Mouse (Mus musculus) forebrain, embryonic 15.5 days (tissue): Measurements from ENCODE around the gene Nelfb. TPM values are rescaled to one million over a fixed set of nuclear protein-coding genes. Genes with fewer than 3 reads are reported as not detected.
A peak's percentile ranks its signal among the peaks of the same experiment; 100 is the strongest.

Source experiments
- ATAC-seq: fragments of 200-750 bp; cut with Nextera tagmentation; replicated peaks from 2 replicates; pipeline ENCODE4 v1.8.0; 2017; ENCODE audit warnings: mild to moderate bottlenecking, moderate TSS enrichment, moderate library complexity
- H3K27ac ChIP-seq: fragments of 300-500 bp; sonication (generic); replicated peaks from 2 replicates; pipeline ENCODE4 v1.5.1; 2015; ENCODE audit warnings: mild to moderate bottlenecking, inconsistent platforms
- H3K27me3 ChIP-seq: fragments of 300-500 bp; sonication (generic); 2 replicates; pipeline ENCODE4 v1.6.1; 2015; ENCODE audit warnings: inconsistent platforms
- H3K36me3 ChIP-seq: fragments of 300-500 bp; sonication (generic); 2 replicates; pipeline ENCODE4 v1.6.1; 2015; ENCODE audit warnings: mild to moderate bottlenecking, inconsistent platforms
- H3K4me1 ChIP-seq: fragments of 300-500 bp; sonication (generic); 2 replicates; pipeline ENCODE4 v1.6.1; 2015; ENCODE audit warnings: inconsistent platforms
- H3K4me2 ChIP-seq: fragments of 300-500 bp; sonication (generic); replicated peaks from 2 replicates; pipeline ENCODE4 v1.6.1; 2015; ENCODE audit warnings: mild to moderate bottlenecking, inconsistent platforms
- H3K4me3 ChIP-seq: fragments of 300-500 bp; sonication (generic); 2 replicates; pipeline ENCODE4 v1.5.1; 2015; ENCODE audit warnings: mild to moderate bottlenecking, inconsistent platforms
- H3K9ac ChIP-seq: fragments of 300-500 bp; sonication (generic); replicated peaks from 2 replicates; pipeline ENCODE4 v1.6.1; 2015; ENCODE audit warnings: mild to moderate bottlenecking, inconsistent platforms
- H3K9me3 ChIP-seq: fragments of 300-500 bp; sonication (generic); 2 replicates; pipeline ENCODE4 v1.6.1; 2016; ENCODE audit warnings: inconsistent platforms
- WGBS: fragments of 180-500 bp; shearing (Covaris S2); methylation state at CpG from one replicate; pipeline ENCODE4 v1.1.7; 2015; ENCODE audit warnings: mixed read lengths; 5-methylcytosine and 5-hydroxymethylcytosine counted together
- polyA plus RNA-seq: library from polyadenylated mRNA; unstranded; fragments of >200 nt; fragmentation: Nextera tagmentation; extraction: Ambion mirVana; gene quantifications from 2 replicates; pipeline ENCODE4 v1.2.1, GENCODE M21; 2015

Gene Nelfb
- polyA plus RNA-seq, 1 experiment from 2014 or later: 102 TPM

DNA sequence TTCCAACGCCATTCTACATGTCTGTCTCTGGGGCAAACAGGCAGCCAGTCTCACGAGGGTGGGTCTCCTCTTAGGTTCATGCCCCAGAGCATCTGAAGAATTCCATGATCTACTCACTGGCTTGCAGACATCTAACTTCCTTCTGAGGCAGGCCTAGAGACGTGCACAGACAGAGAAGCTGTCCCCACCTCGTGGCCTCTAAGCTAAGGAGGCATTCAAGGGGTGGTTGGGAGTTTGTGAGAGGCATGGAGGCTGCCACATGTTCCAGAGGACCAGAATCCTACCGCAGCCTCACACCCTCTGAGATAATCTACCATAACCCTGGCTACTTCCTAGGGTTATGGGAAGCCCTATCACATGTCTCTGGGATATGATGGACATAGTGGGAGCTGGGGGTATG lies 17.3 kb downstream of the Nelfb start:
- no peak for ATAC-seq
- H3K4me2 ChIP-seq: no peak overlapping the region
- H3K9ac ChIP-seq: no peak overlapping the region
- WGBS: 84% methylated on average over 5 of the region's 5 CpGs
- H3K27ac ChIP-seq: no peak overlapping the region
- peaks cover 29% of the 10 kb centered on the region for H3K27me3 ChIP-seq
- no peak overlapping the region for H3K4me3 ChIP-seq
- H3K36me3 ChIP-seq: peaks cover 2% of the 10 kb centered on the region; the same call in 1 of the 2 replicates
- 0 out of 2 replicates have a peak, but pooled peaks cover 3% of the 10 kb centered on the region for H3K4me1 ChIP-seq
- no peaks in the 10 kb centered on the region for H3K9me3 ChIP-seq

DNA sequence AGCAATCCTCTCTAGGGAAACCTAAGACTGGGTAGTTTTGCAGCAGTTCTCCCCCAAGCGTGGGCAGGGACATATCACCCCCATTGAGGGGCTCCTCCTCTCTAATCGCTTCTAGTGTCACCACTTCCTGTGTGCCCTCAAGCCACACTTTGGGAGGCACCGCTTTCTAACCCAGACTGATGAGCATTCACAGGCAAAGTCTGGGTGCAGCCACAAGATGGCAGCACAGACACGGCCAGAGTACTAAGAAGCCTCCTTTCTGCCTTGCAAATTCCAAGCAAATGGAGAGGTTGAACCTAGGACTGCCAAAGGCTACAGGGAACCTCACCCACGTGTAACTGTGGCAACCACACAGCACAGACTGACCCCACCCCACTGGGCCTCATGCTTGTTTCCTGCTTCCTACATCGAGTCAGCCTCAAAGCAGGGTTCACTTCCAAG lies 17.9 kb downstream of the Nelfb start:
- Histone ChIP-seq H3K4me2 (no peak overlapping the region), H3K36me3 (no peaks in the 10 kb centered on the region; the same call in 1 of the 2 replicates), H3K27me3 (peaks cover 29% of the 10 kb centered on the region), H3K9ac (no peak overlapping the region), H3K4me3 (no peak overlapping the region), H3K9me3 (no peaks in the 10 kb centered on the region), H3K4me1 (0 out of 2 replicates have a peak, but pooled peaks cover 3% of the 10 kb centered on the region), H3K27ac (no peak overlapping the region)
- 6% methylated on average over 6 of the region's 6 CpGs for WGBS
- ATAC-seq: peak; percentile 85

DNA sequence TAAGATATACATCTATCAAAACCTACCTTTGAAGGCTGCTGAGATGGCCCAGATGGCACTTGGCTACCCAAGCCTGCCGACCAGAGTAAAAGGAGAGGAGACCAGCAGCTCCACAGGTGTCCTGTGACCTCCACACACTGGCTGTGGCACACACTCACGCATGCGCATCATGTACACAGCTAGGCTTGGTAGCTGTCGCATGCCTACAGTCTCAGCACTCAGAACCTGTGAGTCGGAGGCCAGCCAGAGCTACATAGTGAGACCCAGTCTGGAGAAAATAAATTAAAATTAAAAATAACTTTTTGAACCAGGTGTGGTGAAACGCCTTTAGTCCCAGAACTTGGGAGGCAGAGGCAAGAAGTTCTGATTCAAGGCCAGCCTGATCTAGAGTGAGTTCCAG lies 23.4 kb downstream of the Nelfb start:
- no peak for ATAC-seq
- Histone ChIP-seq H3K4me1 (peaks cover 39% of the 10 kb centered on the region), H3K9ac (no peak overlapping the region), H3K27me3 (no peaks in the 10 kb centered on the region), H3K36me3 (no peaks in the 10 kb centered on the region), H3K27ac (no peak overlapping the region), H3K4me3 (no peak overlapping the region), H3K9me3 (no peaks in the 10 kb centered on the region), H3K4me2 (no peak overlapping the region)
- WGBS: 86% methylated on average over 6 of the region's 6 CpGs

GRCm38 (mm10) chr2:25186575-25186930 lies 24.7 kb downstream of the Nelfb start:
- WGBS: 29% methylated on average over 5 of the region's 5 CpGs
- peak overlapping the region; percentile 71; the same call in 1 of the 2 replicates for H3K9ac ChIP-seq
- peaks cover 50% of the 10 kb centered on the region for H3K4me1 ChIP-seq
- no peaks in the 10 kb centered on the region for H3K27me3 ChIP-seq
- H3K9me3 ChIP-seq: no peaks in the 10 kb centered on the region
- peak overlapping the region; percentile 53 for H3K4me3 ChIP-seq
- peak overlapping the region; percentile 73 for H3K4me2 ChIP-seq
- no peaks in the 10 kb centered on the region for H3K36me3 ChIP-seq
- peak overlapping the region; percentile 95 for H3K27ac ChIP-seq
- ATAC-seq: no peak; the same call in 1 of the 2 replicates

DNA sequence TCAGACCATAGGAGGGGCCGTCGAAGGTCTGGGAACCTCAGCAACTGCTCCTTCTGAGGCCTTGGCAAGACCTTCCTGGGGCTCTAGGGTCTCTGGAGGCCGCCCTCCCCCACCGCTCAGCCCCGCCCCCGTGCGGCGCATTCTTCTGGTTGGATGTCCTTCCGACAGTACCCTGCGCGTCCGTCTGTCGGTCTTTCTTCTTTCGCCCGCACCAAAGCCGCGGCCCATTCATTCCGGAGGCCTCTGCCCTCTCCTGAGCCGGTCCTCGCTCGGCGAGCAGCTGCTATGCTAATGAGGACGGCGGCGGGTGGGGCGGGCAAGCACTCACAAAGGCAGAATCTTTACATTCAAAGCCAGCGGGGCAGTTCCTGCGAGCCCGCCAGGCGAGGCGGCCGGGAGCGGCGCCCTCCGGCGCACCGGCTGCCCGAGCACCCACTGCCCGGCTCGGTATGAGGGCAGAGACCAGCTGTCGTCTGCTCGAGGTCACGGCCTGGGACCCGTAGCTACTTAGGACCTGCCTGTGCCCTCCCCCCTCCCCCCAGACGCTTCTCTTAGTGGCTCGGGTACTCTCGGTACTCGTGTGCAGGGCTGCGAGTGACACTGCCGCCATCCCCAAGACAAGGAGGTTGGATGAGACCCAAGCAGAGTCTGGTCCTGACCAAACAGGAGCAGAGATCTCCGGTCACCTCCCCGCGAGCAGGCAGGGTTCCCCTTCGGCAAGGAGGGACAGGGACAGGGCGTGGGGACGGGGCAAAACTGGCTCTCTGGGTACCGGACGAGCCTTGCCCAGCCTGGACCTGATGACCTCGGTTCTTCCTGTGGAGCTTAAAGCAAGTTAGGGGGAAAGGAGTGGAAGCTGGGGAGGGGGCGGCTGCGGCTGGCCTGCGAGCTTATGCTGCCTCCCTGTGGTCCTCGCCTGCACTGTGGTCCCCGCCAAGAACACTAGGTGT lies 25.4 kb downstream of the Nelfb start:
- Histone ChIP-seq H3K4me3 (peak overlapping the region; percentile 53), H3K9ac (peak overlapping the region; percentile 71), H3K4me1 (peaks cover 57% of the 10 kb centered on the region), H3K36me3 (no peaks in the 10 kb centered on the region), H3K27ac (peak overlapping the region; percentile 95), H3K27me3 (no peaks in the 10 kb centered on the region), H3K4me2 (peak overlapping the region; percentile 73), H3K9me3 (no peaks in the 10 kb centered on the region)
- ATAC-seq: peak; percentile 75
- WGBS: under 1% methylated on average over 64 of the region's 64 CpGs

DNA sequence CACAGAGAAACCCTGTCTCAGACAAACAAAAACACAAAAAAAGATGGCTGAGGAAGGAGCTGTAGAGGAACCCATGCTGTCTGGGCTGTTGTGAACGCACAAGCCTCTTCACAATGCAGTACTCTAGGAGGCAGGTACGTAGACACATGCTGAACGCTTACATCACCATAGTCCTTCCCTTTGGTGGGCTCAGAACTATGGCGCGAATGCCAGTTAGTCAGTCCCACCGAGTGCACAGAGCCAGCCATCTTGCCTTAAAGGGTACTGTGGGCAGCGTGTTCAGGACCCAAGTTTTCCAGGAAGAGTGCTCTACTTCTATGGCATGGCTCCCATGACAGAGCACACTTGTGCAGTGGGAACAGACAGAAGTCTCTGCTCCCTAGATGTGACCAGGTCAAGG lies 26.8 kb downstream of the Nelfb start:
- Histone ChIP-seq H3K4me2 (no peak overlapping the region), H3K36me3 (no peaks in the 10 kb centered on the region), H3K4me1 (peaks cover 66% of the 10 kb centered on the region), H3K4me3 (no peak overlapping the region), H3K27me3 (no peaks in the 10 kb centered on the region), H3K9ac (no peak overlapping the region), H3K9me3 (no peaks in the 10 kb centered on the region), H3K27ac (peak overlapping the region; percentile 95; the same call in 1 of the 2 replicates)
- 93% methylated on average over 7 of the region's 7 CpGs for WGBS
- ATAC-seq: no peak

- H3K9ac ChIP-seq: no peak overlapping the region
- H3K4me1 ChIP-seq: peaks cover 75% of the 10 kb centered on the region
- 28% methylated on average over 2 of the region's 2 CpGs for WGBS
Observed at GRCm38 (mm10) chr2:25183336-25183735, 28.0 kb downstream of the Nelfb start.

DNA sequence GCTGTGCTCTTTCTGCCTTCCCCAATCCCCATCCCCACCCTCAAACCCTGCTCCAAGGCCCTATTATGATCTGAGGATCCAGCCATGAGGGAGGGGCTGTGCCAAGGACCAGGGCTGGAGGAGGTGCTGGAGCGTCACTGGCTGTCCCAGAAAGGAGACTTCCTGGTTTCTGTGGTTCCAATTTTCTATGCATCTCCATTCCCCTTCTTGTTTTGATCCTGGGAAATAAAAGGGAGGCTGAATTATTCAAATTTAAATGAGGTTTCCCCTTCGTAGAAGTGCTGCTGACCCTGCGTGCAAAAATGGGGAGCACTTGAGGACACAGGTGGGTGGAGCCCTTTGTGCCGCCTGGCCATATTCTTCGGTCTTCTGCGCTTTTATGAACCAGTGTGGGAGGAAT lies 28.6 kb downstream of the Nelfb start:
- H3K4me2 ChIP-seq: peak overlapping the region; percentile 83
- peaks cover 82% of the 10 kb centered on the region for H3K4me1 ChIP-seq
- peak overlapping the region; percentile 88 for H3K27ac ChIP-seq
- no peak for ATAC-seq
- no peaks in the 10 kb centered on the region for H3K27me3 ChIP-seq
- no peak overlapping the region for H3K9ac ChIP-seq
- peak overlapping the region; percentile 73 for H3K4me3 ChIP-seq
- no peaks in the 10 kb centered on the region for H3K36me3 ChIP-seq
- H3K9me3 ChIP-seq: no peaks in the 10 kb centered on the region
- WGBS: 3% methylated on average over 6 of the region's 6 CpGs

More at GRCm38 (mm10) chr2:25183336-25183735, 28.0 kb downstream of the Nelfb start:
- ATAC-seq: no peak
- peak overlapping the region; percentile 73 for H3K4me3 ChIP-seq
- H3K27ac ChIP-seq: 0 out of 2 replicates have a peak overlapping the region, but pooled peaks have one; percentile 88
- H3K9me3 ChIP-seq: no peaks in the 10 kb centered on the region
- H3K4me2 ChIP-seq: peak overlapping the region; percentile 83
- no peaks in the 10 kb centered on the region for H3K27me3 ChIP-seq
- no peaks in the 10 kb centered on the region for H3K36me3 ChIP-seq

- no peaks in the 10 kb centered on the region for H3K9me3 ChIP-seq
- peaks cover 89% of the 10 kb centered on the region for H3K4me1 ChIP-seq
- no peaks in the 10 kb centered on the region for H3K36me3 ChIP-seq
- H3K27ac ChIP-seq: peak overlapping the region; percentile 88
- peak overlapping the region; percentile 68 for H3K9ac ChIP-seq
- no peak for ATAC-seq
- peak overlapping the region; percentile 73 for H3K4me3 ChIP-seq
- H3K27me3 ChIP-seq: no peaks in the 10 kb centered on the region
- peak overlapping the region; percentile 83 for H3K4me2 ChIP-seq
- 0% methylated on average over 17 of the region's 17 CpGs for WGBS
Observed at GRCm38 (mm10) chr2:25181891-25182397, 29.3 kb downstream of the Nelfb start.

GRCm38 (mm10) chr2:25180973-25181890 lies 30.1 kb downstream of the Nelfb start:
- Histone ChIP-seq H3K9ac (peak overlapping the region; percentile 68), H3K27me3 (no peaks in the 10 kb centered on the region), H3K9me3 (no peaks in the 10 kb centered on the region), H3K36me3 (no peaks in the 10 kb centered on the region), H3K4me2 (peak overlapping the region; percentile 83), H3K4me1 (peaks cover 90% of the 10 kb centered on the region), H3K27ac (peak overlapping the region; percentile 88), H3K4me3 (peak overlapping the region; percentile 73)
- ATAC-seq: peak; percentile 38
- under 1% methylated on average over 100 of the region's 100 CpGs for WGBS

DNA sequence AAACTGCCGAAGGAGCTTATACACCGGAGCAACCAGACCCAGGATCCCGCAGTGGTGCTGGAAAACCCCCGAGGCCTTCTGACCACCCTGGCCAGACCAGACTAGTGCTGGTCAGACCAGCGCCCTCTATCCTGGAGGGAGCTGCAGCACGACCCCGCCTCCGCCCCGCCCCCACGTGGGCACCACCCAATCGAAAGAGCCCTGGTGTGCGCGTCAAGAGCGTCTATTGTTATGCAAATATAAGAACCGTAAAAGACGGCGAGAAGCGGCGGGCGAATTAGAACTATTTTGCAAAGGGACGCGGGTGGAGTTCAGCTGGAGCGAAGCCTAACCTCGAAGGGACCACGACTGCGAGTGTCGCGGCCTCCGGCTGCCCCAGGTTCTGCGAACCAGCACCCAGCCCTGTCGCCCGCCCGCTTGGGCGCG lies 30.8 kb downstream of the Nelfb start, which contains the start of gene Nrarp:
Gene Nrarp (plus strand): TSS at position 281 of the 426 bp plus-strand sequence.
- Histone ChIP-seq H3K27ac (peak within 1 kb of the TSS; percentile 88), H3K36me3 (no peaks in the 10 kb centered on the region), H3K4me2 (peak within 1 kb of the TSS; percentile 83), H3K9me3 (no peaks in the 10 kb centered on the region), H3K4me1 (peaks cover 90% of the 10 kb centered on the region), H3K9ac (peak within 1 kb of the TSS; percentile 68), H3K27me3 (no peaks in the 10 kb centered on the region), H3K4me3 (peak within 1 kb of the TSS; percentile 73)
- WGBS: under 1% methylated on average over 33 of the region's 35 CpGs
- ATAC-seq: peak; percentile 88
